Mouse (Mus musculus) ES-Bruce4 (cell line): ENCODE measurements around the gene Phldb2. TPM values are rescaled to one million over a fixed set of nuclear protein-coding genes. Genes with fewer than 3 reads are reported as not detected.

Source experiments
- H3K27ac ChIP-seq: 2 replicates; pipeline ENCODE4 v1.5.1; 2012; ENCODE audit warnings: low read length, inconsistent platforms; ENCODE audit not compliant: insufficient read depth
- H3K27me3 ChIP-seq: 2 replicates; pipeline ENCODE4 v1.6.1; 2012; ENCODE audit warnings: mild to moderate bottlenecking, low read length, inconsistent platforms; ENCODE audit not compliant: control insufficient read depth, poor library complexity, insufficient read depth, severe bottlenecking
- H3K36me3 ChIP-seq: 2 replicates; pipeline ENCODE4 v1.6.1; 2012; ENCODE audit warnings: inconsistent platforms, mild to moderate bottlenecking, low read length, moderate library complexity; ENCODE audit not compliant: control insufficient read depth, poor library complexity, insufficient read depth, severe bottlenecking
- H3K4me1 ChIP-seq: one replicate; pipeline ENCODE4 v1.8.1; 2011; ENCODE audit warnings: low read length; ENCODE audit not compliant: control insufficient read depth, insufficient read depth
- H3K4me3 ChIP-seq: 2 replicates; pipeline ENCODE4 v1.5.1; 2011; ENCODE audit warnings: low read depth, mild to moderate bottlenecking, low read length
- H3K9ac ChIP-seq: 2 replicates; pipeline ENCODE4 v1.6.1; 2012; ENCODE audit warnings: low read depth, mild to moderate bottlenecking, inconsistent platforms; ENCODE audit not compliant: poor library complexity, severe bottlenecking
- H3K9me3 ChIP-seq: replicated peaks from 2 replicates; pipeline ENCODE4 v1.6.1; 2012; ENCODE audit warnings: mild to moderate bottlenecking, low read length, inconsistent platforms; ENCODE audit not compliant: control insufficient read depth, poor library complexity, insufficient read depth, severe bottlenecking
- CTCF ChIP-seq: IDR thresholded peaks from one replicate; pipeline ENCODE4 v1.8.1; 2011; ENCODE audit warnings: low read depth, low read length
- EP300 ChIP-seq: IDR thresholded peaks from 2 replicates; pipeline ENCODE4 v1.6.1; 2011; ENCODE audit warnings: low read depth, low read length; ENCODE audit not compliant: insufficient read depth
- POLR2A ChIP-seq: IDR thresholded peaks from one replicate; pipeline ENCODE4 v1.8.1; 2011; ENCODE audit warnings: low read length; ENCODE audit not compliant: insufficient read depth
- polyA plus RNA-seq: library from polyadenylated mRNA; stranded (reverse); fragments of >200 nt; gene quantifications from 2 replicates; pipeline ENCODE4 v1.2.4, GENCODE M21; 2011; ENCODE audit warnings: low read depth; ENCODE audit not compliant: missing spikeins, insufficient read depth, insufficient read length

Gene Phldb2
- polyA plus RNA-seq, 1 experiment, result 60.9 TPM

DNA sequence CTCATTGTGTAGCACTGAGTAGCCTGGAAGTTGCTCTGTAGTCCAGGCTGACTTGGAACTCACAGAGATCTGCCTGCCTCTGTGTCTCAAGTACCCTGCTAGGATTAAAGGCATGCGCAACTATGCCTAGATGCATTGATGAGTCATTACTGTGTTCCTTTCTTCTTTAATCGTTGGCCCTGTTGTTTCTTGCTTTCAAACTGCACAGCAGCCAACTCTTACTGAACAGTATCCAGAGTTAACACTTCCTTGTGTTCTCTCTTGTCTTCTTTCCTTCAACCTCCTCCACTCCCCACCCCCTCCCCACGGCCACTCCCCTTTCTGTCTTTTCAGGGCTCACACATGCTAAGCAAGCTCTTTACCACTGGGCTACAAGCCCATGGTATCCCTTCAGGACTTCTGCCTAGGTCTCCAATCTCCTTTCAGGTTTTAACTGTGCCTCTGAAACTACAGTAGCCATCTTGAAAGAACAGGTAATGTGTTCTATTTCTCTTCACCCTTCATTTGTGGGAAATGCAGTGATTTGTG, 17.4 kb downstream of the Phldb2 start:
- Histone ChIP-seq H3K9me3 (no peaks in the 10 kb centered on the region; the same call in 1 of the 2 replicates), H3K4me1 (no peaks in the 10 kb centered on the region), H3K4me3 (no peak overlapping the region), H3K9ac (no peak overlapping the region), H3K27me3 (no peaks in the 10 kb centered on the region), H3K27ac (peak overlapping the region; percentile 65; the same call in 1 of the 2 replicates), H3K36me3 (no peaks in the 10 kb centered on the region)
- TF ChIP-seq POLR2A, result no peak
- no peak for TF ChIP-seq EP300
- no peak for TF ChIP-seq CTCF

GRCm38 (mm10) chr16:45934721-45935407, 18.5 kb downstream of the Phldb2 start:
- Histone ChIP-seq H3K27me3 (no peaks in the 10 kb centered on the region), H3K27ac (no peak overlapping the region), H3K9me3 (no peaks in the 10 kb centered on the region; the same call in 1 of the 2 replicates), H3K4me3 (no peak overlapping the region), H3K36me3 (no peaks in the 10 kb centered on the region), H3K9ac (no peak overlapping the region), H3K4me1 (no peaks in the 10 kb centered on the region)
- no peak for TF ChIP-seq POLR2A

GRCm38 (mm10) chr16:45930308-45930707, 23.1 kb downstream of the Phldb2 start:
- no peaks in the 10 kb centered on the region for H3K4me1 ChIP-seq
- no peaks in the 10 kb centered on the region for H3K9me3 ChIP-seq
- no peaks in the 10 kb centered on the region for H3K36me3 ChIP-seq
- H3K27ac ChIP-seq, result no peak overlapping the region
- H3K27me3 ChIP-seq, result no peaks in the 10 kb centered on the region
- no peak for TF ChIP-seq POLR2A
- no peak for TF ChIP-seq EP300
- TF ChIP-seq CTCF, result no peak
- H3K4me3 ChIP-seq, result no peak overlapping the region
- H3K9ac ChIP-seq, result no peak overlapping the region

DNA sequence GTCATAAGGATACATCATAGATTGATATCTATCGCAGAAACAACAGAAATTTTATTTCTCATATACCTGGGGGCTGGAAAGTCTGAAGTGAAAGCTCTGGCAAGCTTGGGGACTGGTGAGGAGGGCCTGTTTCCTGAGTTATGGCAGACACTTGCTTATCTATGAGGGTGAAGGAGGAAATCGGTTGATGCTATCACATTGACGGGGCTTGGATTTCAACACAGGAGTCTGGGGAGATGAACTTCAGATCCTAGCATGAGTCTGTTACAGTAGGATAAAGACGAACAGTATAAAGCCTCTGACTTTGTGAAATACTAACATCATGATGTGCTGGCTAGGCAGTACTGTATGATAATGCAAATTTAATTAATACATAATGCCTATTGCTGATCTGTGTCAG, 25.3 kb downstream of the Phldb2 start:
- Histone ChIP-seq H3K27ac (no peak overlapping the region), H3K27me3 (no peaks in the 10 kb centered on the region), H3K36me3 (no peaks in the 10 kb centered on the region), H3K9me3 (no peaks in the 10 kb centered on the region), H3K4me3 (no peak overlapping the region), H3K4me1 (no peaks in the 10 kb centered on the region), H3K9ac (no peak overlapping the region)
- TF ChIP-seq EP300 (no peak), POLR2A (no peak), CTCF (no peak)

- TF ChIP-seq EP300 (no peak), CTCF (no peak), POLR2A (no peak)
- Histone ChIP-seq H3K9me3 (no peaks in the 10 kb centered on the region), H3K4me1 (no peaks in the 10 kb centered on the region), H3K9ac (no peak overlapping the region), H3K4me3 (no peak overlapping the region), H3K27me3 (no peaks in the 10 kb centered on the region), H3K36me3 (no peaks in the 10 kb centered on the region), H3K27ac (no peak overlapping the region)
Observed at GRCm38 (mm10) chr16:45927601-45928000, 25.8 kb downstream of the Phldb2 start.

- no peak overlapping the region for H3K4me3 ChIP-seq
- H3K27ac ChIP-seq, result no peak overlapping the region
- H3K9ac ChIP-seq, result no peak overlapping the region
- no peaks in the 10 kb centered on the region for H3K36me3 ChIP-seq
- H3K27me3 ChIP-seq, result no peaks in the 10 kb centered on the region
- H3K9me3 ChIP-seq, result no peaks in the 10 kb centered on the region
- H3K4me1 ChIP-seq, result no peaks in the 10 kb centered on the region
- TF ChIP-seq POLR2A (no peak), CTCF (no peak), EP300 (no peak)
Observed at GRCm38 (mm10) chr16:45926875-45927274, 26.5 kb downstream of the Phldb2 start.
